Mouse (Mus musculus) MEL (cell line): Measurements from ENCODE around the gene Mtx1. TPM values are rescaled to one million over a fixed set of nuclear protein-coding genes. Genes with fewer than 3 reads are reported as not detected.
A peak's percentile ranks its signal among the peaks of the same experiment; 100 is the strongest.

ENCODE experiments used
- DNase-seq: peaks from one replicate; pipeline ENCODE4 v3.0.0; 2011; ENCODE audit warnings: low read depth, low spot score
- H3K27ac ChIP-seq: 2 replicates; pipeline ENCODE4 v1.5.1; 2012; ENCODE audit warnings: low read depth, mild to moderate bottlenecking, control low read depth, low read length, moderate library complexity; ENCODE audit not compliant: control insufficient read depth
- H3K27me3 ChIP-seq, 2 experiments: fragments of 150-350 bp in 1 of 2; sonication (generic) in 1 of 2; 2 replicates each; pipeline ENCODE4 v1.6.1; 2012; ENCODE audit warnings: low read length in 2 of 2, mild to moderate bottlenecking in 2 of 2, improper control_type of control experiment in 1 of 2, moderate library complexity in 1 of 2; ENCODE audit not compliant: insufficient read depth in 2 of 2, control insufficient read depth in 1 of 2
- H3K36me3 ChIP-seq, 2 experiments: 2 replicates each; pipeline ENCODE4 v1.6.1; 2012 to 2014; ENCODE audit warnings: low read length in 2 of 2, improper control_type of control experiment in 1 of 2, inconsistent platforms in 1 of 2, mild to moderate bottlenecking in 1 of 2; ENCODE audit not compliant: insufficient read depth in 2 of 2, control insufficient read depth in 1 of 2
- H3K4me1 ChIP-seq, 2 experiments: fragments of 150-350 bp in 1 of 2; sonication (generic) in 1 of 2; 2 replicates each; pipeline ENCODE4 v1.6.1; 2012; ENCODE audit warnings: low read length in 2 of 2, improper control_type of control experiment in 1 of 2, mild to moderate bottlenecking in 1 of 2; ENCODE audit not compliant: insufficient read depth in 2 of 2, control insufficient read depth in 1 of 2
- H3K4me3 ChIP-seq, 2 experiments: fragments of 150-350 bp in 1 of 2; sonication (generic) in 1 of 2; 2 replicates each; pipeline ENCODE4 v1.5.1; 2012; ENCODE audit warnings: low read depth in 2 of 2, low read length in 2 of 2, mild to moderate bottlenecking in 2 of 2, moderate library complexity in 2 of 2, control low read depth in 1 of 2, improper control_type of control experiment in 1 of 2; ENCODE audit not compliant: control insufficient read depth in 1 of 2, insufficient read depth in 1 of 2
- H3K79me2 ChIP-seq: 2 replicates; pipeline ENCODE4 v1.6.1; 2012; ENCODE audit warnings: mild to moderate bottlenecking, low read length, moderate library complexity; ENCODE audit not compliant: control insufficient read depth, poor library complexity, insufficient read depth
- H3K9ac ChIP-seq: 2 replicates; pipeline ENCODE4 v1.6.1; 2012; ENCODE audit warnings: low read depth, mild to moderate bottlenecking, control low read depth, low read length, moderate library complexity; ENCODE audit not compliant: control insufficient read depth, poor library complexity, severe bottlenecking
- H3K9me3 ChIP-seq: fragments of 150-350 bp; sonication (generic); replicated peaks from 2 replicates; pipeline ENCODE4 v1.6.1; 2012; ENCODE audit warnings: mild to moderate bottlenecking, low read length, improper control_type of control experiment, moderate library complexity; ENCODE audit not compliant: insufficient read depth
- BHLHE40 ChIP-seq: IDR thresholded peaks from 2 replicates; pipeline ENCODE4 v1.6.1; 2012; ENCODE audit warnings: low read depth, mild to moderate bottlenecking, inconsistent platforms, low read length, improper control_type of control experiment, borderline replicate concordance
- CHD1 ChIP-seq: IDR thresholded peaks from 2 replicates; pipeline ENCODE4 v1.6.1; 2012; ENCODE audit warnings: low read depth, mild to moderate bottlenecking, inconsistent platforms, low read length, improper control_type of control experiment
- CHD2 ChIP-seq: IDR thresholded peaks from 2 replicates; pipeline ENCODE4 v1.6.1; 2011; ENCODE audit warnings: low read length, improper control_type of control experiment
- CTCF ChIP-seq, 3 experiments: IDR thresholded peaks in 2 of 3; conservative IDR thresholded peaks in 1 of 3; 2 replicates each; pipeline ENCODE4 v1.5.1; 2011 to 2012; ENCODE audit warnings: low read length in 3 of 3, low read depth in 2 of 3, mild to moderate bottlenecking in 2 of 3, improper control_type of control experiment in 1 of 3, inconsistent platforms in 1 of 3, mixed read lengths in 1 of 3, moderate library complexity in 1 of 3; ENCODE audit not compliant: control insufficient read depth in 1 of 3, insufficient read depth in 1 of 3, poor library complexity in 1 of 3, severe bottlenecking in 1 of 3
- EP300 ChIP-seq, 2 experiments: IDR thresholded peaks; 2 replicates each; pipeline ENCODE4 v1.6.1; 2011; ENCODE audit warnings: improper control_type of control experiment in 2 of 2, low read length in 2 of 2, low read depth in 1 of 2, mild to moderate bottlenecking in 1 of 2
- ETS1 ChIP-seq: IDR thresholded peaks from 2 replicates; pipeline ENCODE4 v1.6.1; 2012; ENCODE audit warnings: low read depth, mild to moderate bottlenecking, inconsistent platforms, low read length, improper control_type of control experiment, moderate library complexity
- GABPA ChIP-seq: IDR thresholded peaks from 2 replicates; pipeline ENCODE4 v1.6.1; 2012; ENCODE audit warnings: low read depth, mild to moderate bottlenecking, inconsistent platforms, low read length, improper control_type of control experiment, moderate library complexity
- GATA1 ChIP-seq: IDR thresholded peaks from 2 replicates; pipeline ENCODE4 v1.6.1; 2011; ENCODE audit warnings: low read depth, low read length, improper control_type of control experiment
- HCFC1 ChIP-seq: IDR thresholded peaks from 2 replicates; pipeline ENCODE4 v1.6.1; 2012; ENCODE audit warnings: low read depth, mild to moderate bottlenecking, inconsistent platforms, low read length, improper control_type of control experiment, moderate library complexity
- JUND ChIP-seq: IDR thresholded peaks from 2 replicates; pipeline ENCODE4 v1.6.1; 2011; ENCODE audit warnings: low read depth, mild to moderate bottlenecking, improper control_type of control experiment, low read length
- MAFK ChIP-seq: IDR thresholded peaks from 2 replicates; pipeline ENCODE4 v1.6.1; 2011; ENCODE audit warnings: low read depth, mild to moderate bottlenecking, low read length, improper control_type of control experiment, borderline replicate concordance
- MAX ChIP-seq: IDR thresholded peaks from 2 replicates; pipeline ENCODE4 v1.6.1; 2011; ENCODE audit warnings: low read length, improper control_type of control experiment
- MEF2A ChIP-seq: IDR thresholded peaks from 2 replicates; pipeline ENCODE4 v1.6.1; 2014; ENCODE audit warnings: low read depth, mild to moderate bottlenecking, inconsistent platforms, low read length, improper control_type of control experiment; ENCODE audit not compliant: poor library complexity, insufficient replicate concordance, severe bottlenecking; ENCODE audit errors: extremely low read depth
- MXI1 ChIP-seq: IDR thresholded peaks from 2 replicates; pipeline ENCODE4 v1.6.1; 2011; ENCODE audit warnings: mild to moderate bottlenecking, low read depth, low read length, improper control_type of control experiment
- MYC ChIP-seq: IDR thresholded peaks from 2 replicates; pipeline ENCODE4 v1.6.1; 2011; ENCODE audit warnings: low read depth, mild to moderate bottlenecking, low read length, improper control_type of control experiment, moderate library complexity
- NRF1 ChIP-seq: IDR thresholded peaks from 2 replicates; pipeline ENCODE4 v1.6.1; 2014; ENCODE audit warnings: low read depth, mild to moderate bottlenecking, inconsistent platforms, low read length, improper control_type of control experiment, moderate library complexity; ENCODE audit not compliant: poor library complexity, insufficient read depth, severe bottlenecking
- POLR2AphosphoS5 ChIP-seq: IDR thresholded peaks from 2 replicates; pipeline ENCODE4 v1.6.1; 2012; ENCODE audit warnings: low read depth, borderline replicate concordance, mild to moderate bottlenecking, inconsistent platforms, low read length, moderate library complexity, mixed read lengths
- RAD21 ChIP-seq: IDR thresholded peaks from 2 replicates; pipeline ENCODE4 v1.6.1; 2011; ENCODE audit warnings: mild to moderate bottlenecking, low read depth, low read length, improper control_type of control experiment
- RCOR1 ChIP-seq: IDR thresholded peaks from 2 replicates; pipeline ENCODE4 v1.6.1; 2012; ENCODE audit warnings: low read depth, mild to moderate bottlenecking, inconsistent platforms, low read length, improper control_type of control experiment
- SIN3A ChIP-seq: IDR thresholded peaks from 2 replicates; pipeline ENCODE4 v1.6.1; 2012; ENCODE audit warnings: low read length, improper control_type of control experiment, inconsistent platforms
- SMC3 ChIP-seq: IDR thresholded peaks from 2 replicates; pipeline ENCODE4 v1.6.1; 2011; ENCODE audit warnings: low read depth, low read length, improper control_type of control experiment
- TBP ChIP-seq: IDR thresholded peaks from 2 replicates; pipeline ENCODE4 v1.8.0; 2011; ENCODE audit warnings: low read depth, low read length, improper control_type of control experiment
- TCF12 ChIP-seq: IDR thresholded peaks from 2 replicates; pipeline ENCODE4 v1.6.1; 2014; ENCODE audit warnings: low read depth, mild to moderate bottlenecking, inconsistent platforms, low read length, improper control_type of control experiment, moderate library complexity
- UBTF ChIP-seq: IDR thresholded peaks from 2 replicates; pipeline ENCODE4 v1.6.1; 2012; ENCODE audit warnings: low read depth, mild to moderate bottlenecking, inconsistent platforms, low read length, improper control_type of control experiment, moderate library complexity, borderline replicate concordance; ENCODE audit not compliant: insufficient read depth
- USF2 ChIP-seq, 2 experiments: IDR thresholded peaks; 2 replicates each; pipeline ENCODE4 v1.6.1; 2011 to 2012; ENCODE audit warnings: improper control_type of control experiment in 2 of 2, low read length in 2 of 2, borderline replicate concordance in 1 of 2, inconsistent platforms in 1 of 2, low read depth in 1 of 2, mild to moderate bottlenecking in 1 of 2; ENCODE audit not compliant: insufficient read depth in 1 of 2
- polyA plus RNA-seq, 2 experiments: library from polyadenylated mRNA; stranded (reverse) in 1 of 2; unstranded in 1 of 2; fragments of >175 nt in 1 of 2; fragments of >200 nt in 1 of 2; gene quantifications; 2 replicates each; pipeline versions ENCODE4 v1.2.1 to v1.2.4; 2012; ENCODE audit warnings: low replicate concordance in 2 of 2, low read depth in 1 of 2; ENCODE audit not compliant: insufficient read length in 2 of 2, insufficient read depth in 1 of 2, missing spikeins in 1 of 2
- total RNA-seq: library from RNA; depleted of rRNA; stranded (reverse); fragments of 300-350 nt; gene quantifications from 2 replicates; pipeline ENCODE4 v1.2.3, GENCODE M21; 2012

The Mtx1 gene
- total and polyA plus RNA-seq, 3 experiments = 314 to 369 TPM; not detected in 1

GRCm38 (mm10) chr3:89190436-89190835 lies 36.5 kb downstream of the Mtx1 start (continued):
- TF ChIP-seq TCF12 (peak; percentile 97), HCFC1 (no peak), MXI1 (peak; percentile 81), GABPA (no peak), EP300 (IDR thresholded peaks at IDR 0.05; ENCODE audit: low read depth in 1 of 2, low read length in 2 of 2) (peak; percentile 99), GATA1 (peak; percentile 97), SMC3 (no peak), USF2 (IDR thresholded peaks at IDR 0.05; ENCODE audit: borderline replicate concordance in 1 of 2, insufficient read depth in 1 of 2, low read depth in 1 of 2, low read length in 2 of 2) (no peak), UBTF (no peak), RCOR1 (peak; percentile 65; the same call in 1 of the 2 replicates)

- H3K27me3 ChIP-seq = no peaks in the 10 kb centered on the region
- H3K9ac ChIP-seq = no peak overlapping the region; the same call in 1 of the 2 replicates
- H3K27ac ChIP-seq = peak overlapping the region; percentile 38; the same call in 1 of the 2 replicates
- H3K9me3 ChIP-seq = no peaks in the 10 kb centered on the region
- TF ChIP-seq CHD2 (no peak), CHD1 (no peak), BHLHE40 (no peak), SIN3A (no peak), SMC3 (no peak)
- TF ChIP-seq, all 39 proteins: peak for 0
- Histone ChIP-seq H3K4me3 (no peak overlapping the region), H3K79me2 (no peaks in the 10 kb centered on the region; the same call in 1 of the 2 replicates), H3K36me3 (peaks cover 0 to 55% of the 10 kb centered on the region in 2 experiments; a peak in 2 of 4 replicates), H3K4me1 (peaks cover 37 to 71% of the 10 kb centered on the region in 2 experiments)
- DNase-seq = no peak
These were observed 38.4 kb downstream of the Mtx1 start for GRCm38 (mm10) chr3:89188478-89188875.

GRCm38 (mm10) chr3:89187690-89188477 lies 39.0 kb downstream of the Mtx1 start:
- no peak overlapping the region for H3K4me3 ChIP-seq
- H3K9ac ChIP-seq = peak overlapping the region; percentile 19
- peak overlapping the region; percentile 63 for H3K27ac ChIP-seq
- H3K79me2 ChIP-seq = no peaks in the 10 kb centered on the region; the same call in 1 of the 2 replicates
- peaks cover 0 to 59% of the 10 kb centered on the region in 2 experiments; a peak in 2 of 4 replicates for H3K36me3 ChIP-seq
- peak; percentile 76 for DNase-seq
- H3K9me3 ChIP-seq = no peaks in the 10 kb centered on the region
- peaks cover 39 to 76% of the 10 kb centered on the region in 2 experiments for H3K4me1 ChIP-seq
- no peaks in the 10 kb centered on the region for H3K27me3 ChIP-seq
- TF ChIP-seq MAX (peak; percentile 61; the same call in 1 of the 2 replicates), MAFK (no peak), MEF2A (no peak), CTCF (IDR thresholded peaks at IDR 0.05 in 2 of 3, conservative IDR thresholded peaks at IDR 0.05 in 1 of 3; ENCODE audit: control insufficient read depth in 1 of 3, insufficient read depth in 1 of 3, low read depth in 2 of 3, low read length in 3 of 3, poor library complexity in 1 of 3, severe bottlenecking in 1 of 3) (no peak), ETS1 (peak; percentile 68), TBP (0 out of 2 replicates have a peak, but pooled peaks have one; percentile 40), RCOR1 (peak; percentile 52; the same call in 1 of the 2 replicates), HCFC1 (peak; percentile 36; the same call in 1 of the 2 replicates), MYC (peak; percentile 74; the same call in 1 of the 2 replicates), POLR2AphosphoS5 (no peak), RAD21 (no peak), JUND (0 out of 2 replicates have a peak, but pooled peaks have one; percentile 16), UBTF (no peak), GATA1 (peak; percentile 68; the same call in 1 of the 2 replicates), EP300 (IDR thresholded peaks at IDR 0.05; ENCODE audit: low read depth in 1 of 2, low read length in 2 of 2) (peak; percentile 68 to 73), SMC3 (no peak), GABPA (no peak), NRF1 (no peak)
